Mouse (Mus musculus): Measurements from ENCODE around the gene Ndufs8. TPM values are rescaled to one million over a fixed set of nuclear protein-coding genes. Genes with fewer than 3 reads are reported as not detected.
A peak's percentile ranks its signal among the peaks of the same experiment; 100 is the strongest.

The Ndufs8 gene
- polyA plus RNA-seq, 1 experiment from 2014 or later = 297 TPM

GRCm38 (mm10) chr19:3952099-3952498, 39.5 kb upstream of the Ndufs8 start:
- Histone ChIP-seq H3K9ac (ENCODE audit: low read depth, low read length) (no peak overlapping the region), H3K4me3 (ENCODE audit: low read depth, low read length) (no peak overlapping the region), H3K36me3 (ENCODE audit: control insufficient read depth, insufficient read depth, low read length) (no peaks in the 10 kb centered on the region), H3K27ac (replicated peaks; ENCODE audit: low read depth, low read length) (no peak overlapping the region), H3K4me1 (ENCODE audit: control insufficient read depth, insufficient read depth, low read length) (no peaks in the 10 kb centered on the region), H3K27me3 (replicated peaks; ENCODE audit: control insufficient read depth, insufficient read depth, low read length) (no peaks in the 10 kb centered on the region), H3K4me2 (ENCODE audit: low read depth, low read length) (no peak overlapping the region), H3K9me3 (ENCODE audit: control insufficient read depth, low read length) (no peaks in the 10 kb centered on the region)
- ATAC-seq (ENCODE audit: low read depth) = no peak
- DNase-seq (ENCODE audit: low spot score) = no peak
- WGBS = 54% methylated on average over 1 of the region's 1 CpGs

- no peaks in the 10 kb centered on the region for H3K27me3 ChIP-seq (replicated peaks; ENCODE audit: control insufficient read depth, insufficient read depth, low read length)
- H3K4me3 ChIP-seq (ENCODE audit: low read depth, low read length) = no peak overlapping the region
- no peaks in the 10 kb centered on the region for H3K9me3 ChIP-seq (ENCODE audit: control insufficient read depth, low read length)
- DNase-seq (ENCODE audit: low spot score) (no peak), ATAC-seq (ENCODE audit: low read depth) (no peak)
- no peak overlapping the region for H3K4me2 ChIP-seq (ENCODE audit: low read depth, low read length)
- H3K4me1 ChIP-seq (ENCODE audit: control insufficient read depth, insufficient read depth, low read length) = no peaks in the 10 kb centered on the region
- H3K9ac ChIP-seq (ENCODE audit: low read depth, low read length) = no peak overlapping the region
- no peaks in the 10 kb centered on the region for H3K36me3 ChIP-seq (ENCODE audit: control insufficient read depth, insufficient read depth, low read length)
- H3K27ac ChIP-seq (replicated peaks; ENCODE audit: low read depth, low read length) = no peak overlapping the region
Measured at GRCm38 (mm10) chr19:3951461-3951860, 38.9 kb upstream of the Ndufs8 start.

DNA sequence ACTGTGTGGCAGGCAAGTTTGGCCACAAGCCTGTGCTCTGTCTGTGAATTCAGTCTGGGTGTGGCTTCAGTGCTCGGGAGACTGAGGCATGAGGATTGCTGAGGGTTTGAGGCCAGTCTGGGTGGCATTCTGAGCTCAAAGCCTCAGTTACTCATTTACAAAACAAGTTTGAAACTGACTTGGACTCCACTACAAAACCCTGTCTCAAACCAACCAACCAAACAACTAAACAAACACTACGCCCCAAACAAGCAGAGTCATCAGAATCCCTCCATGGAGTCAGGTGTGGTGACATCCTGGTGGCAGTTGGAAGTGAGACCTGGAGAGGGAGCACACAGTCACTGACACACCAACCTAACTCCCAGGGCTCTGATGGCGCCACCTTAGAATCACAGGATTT, 37.8 kb upstream of the Ndufs8 start:
- no peaks in the 10 kb centered on the region for H3K4me1 ChIP-seq (ENCODE audit: control insufficient read depth, insufficient read depth, low read length)
- no peak overlapping the region for H3K4me2 ChIP-seq (ENCODE audit: low read depth, low read length)
- H3K9ac ChIP-seq (ENCODE audit: low read depth, low read length) = no peak overlapping the region
- DNase-seq (ENCODE audit: low spot score) (no peak), ATAC-seq (ENCODE audit: low read depth) (no peak)
- H3K27me3 ChIP-seq (replicated peaks; ENCODE audit: control insufficient read depth, insufficient read depth, low read length) = no peaks in the 10 kb centered on the region
- no peak overlapping the region for H3K27ac ChIP-seq (replicated peaks; ENCODE audit: low read depth, low read length)
- no peaks in the 10 kb centered on the region for H3K9me3 ChIP-seq (ENCODE audit: control insufficient read depth, low read length)
- no peaks in the 10 kb centered on the region for H3K36me3 ChIP-seq (ENCODE audit: control insufficient read depth, insufficient read depth, low read length)
- H3K4me3 ChIP-seq (ENCODE audit: low read depth, low read length) = no peak overlapping the region
- 73% methylated on average over 3 of the region's 3 CpGs for WGBS

- no peak for DNase-seq (ENCODE audit: low spot score)
- Histone ChIP-seq H3K27me3 (replicated peaks; ENCODE audit: control insufficient read depth, insufficient read depth, low read length) (no peaks in the 10 kb centered on the region), H3K9ac (ENCODE audit: low read depth, low read length) (no peak overlapping the region), H3K27ac (replicated peaks; ENCODE audit: low read depth, low read length) (no peak overlapping the region), H3K9me3 (ENCODE audit: control insufficient read depth, low read length) (no peaks in the 10 kb centered on the region), H3K4me1 (ENCODE audit: control insufficient read depth, insufficient read depth, low read length) (no peaks in the 10 kb centered on the region), H3K4me3 (ENCODE audit: low read depth, low read length) (no peak overlapping the region), H3K4me2 (ENCODE audit: low read depth, low read length) (no peak overlapping the region), H3K36me3 (ENCODE audit: control insufficient read depth, insufficient read depth, low read length) (no peaks in the 10 kb centered on the region)
- ATAC-seq (ENCODE audit: low read depth) = no peak
- WGBS = 75% methylated on average over 4 of the region's 14 CpGs
Measured at GRCm38 (mm10) chr19:3948546-3948945, 36.0 kb upstream of the Ndufs8 start.

- Histone ChIP-seq H3K9me3 (ENCODE audit: control insufficient read depth, low read length) (no peaks in the 10 kb centered on the region), H3K4me3 (ENCODE audit: low read depth, low read length) (no peak overlapping the region), H3K36me3 (ENCODE audit: control insufficient read depth, insufficient read depth, low read length) (no peaks in the 10 kb centered on the region), H3K9ac (ENCODE audit: low read depth, low read length) (no peak overlapping the region), H3K4me1 (ENCODE audit: control insufficient read depth, insufficient read depth, low read length) (no peaks in the 10 kb centered on the region), H3K27me3 (replicated peaks; ENCODE audit: control insufficient read depth, insufficient read depth, low read length) (no peaks in the 10 kb centered on the region), H3K27ac (replicated peaks; ENCODE audit: low read depth, low read length) (no peak overlapping the region), H3K4me2 (ENCODE audit: low read depth, low read length) (no peak overlapping the region)
- ATAC-seq (ENCODE audit: low read depth) (no peak), DNase-seq (ENCODE audit: low spot score) (no peak)
- WGBS = 74% methylated on average over 3 of the region's 3 CpGs
Measured at GRCm38 (mm10) chr19:3947813-3948212, 35.2 kb upstream of the Ndufs8 start.

DNA sequence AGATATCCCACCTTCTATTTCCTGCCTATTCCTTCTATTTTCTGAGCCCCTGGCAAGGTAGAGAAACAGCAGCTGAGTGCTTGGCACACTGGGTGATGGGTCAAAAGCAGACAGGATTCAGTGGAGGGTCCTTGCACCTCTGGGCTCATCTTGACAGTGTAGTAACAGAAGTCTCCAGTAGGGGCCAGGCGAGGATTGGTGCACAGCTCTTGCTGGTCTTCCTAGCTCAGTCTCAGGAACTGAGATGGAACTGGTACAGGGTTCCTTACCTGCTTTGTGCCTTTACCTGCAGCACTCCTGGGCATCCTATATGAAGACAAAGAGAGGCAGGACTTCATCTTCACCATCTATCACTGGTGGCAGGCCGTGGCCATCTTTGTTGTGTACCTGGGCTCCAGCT, 34.1 kb upstream of the Ndufs8 start:
- 0% methylated on average over 2 of the region's 2 CpGs for WGBS
- DNase-seq (ENCODE audit: low spot score) = peak; percentile 56
- H3K27me3 ChIP-seq (replicated peaks; ENCODE audit: control insufficient read depth, insufficient read depth, low read length) = no peaks in the 10 kb centered on the region
- H3K9me3 ChIP-seq (ENCODE audit: control insufficient read depth, low read length) = no peaks in the 10 kb centered on the region
- H3K36me3 ChIP-seq (ENCODE audit: control insufficient read depth, insufficient read depth, low read length) = no peaks in the 10 kb centered on the region
- no peak overlapping the region for H3K9ac ChIP-seq (ENCODE audit: low read depth, low read length)
- no peak overlapping the region for H3K4me2 ChIP-seq (ENCODE audit: low read depth, low read length)
- peak; percentile 84 for ATAC-seq (ENCODE audit: low read depth)
- no peak overlapping the region for H3K27ac ChIP-seq (replicated peaks; ENCODE audit: low read depth, low read length)
- H3K4me1 ChIP-seq (ENCODE audit: control insufficient read depth, insufficient read depth, low read length) = no peaks in the 10 kb centered on the region
- no peak overlapping the region for H3K4me3 ChIP-seq (ENCODE audit: low read depth, low read length)

- ATAC-seq (ENCODE audit: low read depth) (no peak), DNase-seq (ENCODE audit: low spot score) (no peak)
- no peak overlapping the region for H3K9ac ChIP-seq (ENCODE audit: low read depth, low read length)
- H3K4me2 ChIP-seq (ENCODE audit: low read depth, low read length) = no peak overlapping the region
- H3K27me3 ChIP-seq (replicated peaks; ENCODE audit: control insufficient read depth, insufficient read depth, low read length) = no peaks in the 10 kb centered on the region
- no peaks in the 10 kb centered on the region for H3K4me1 ChIP-seq (ENCODE audit: control insufficient read depth, insufficient read depth, low read length)
- no peaks in the 10 kb centered on the region for H3K9me3 ChIP-seq (ENCODE audit: control insufficient read depth, low read length)
- 26% methylated on average over 10 of the region's 10 CpGs for WGBS
- no peak overlapping the region for H3K4me3 ChIP-seq (ENCODE audit: low read depth, low read length)
- H3K36me3 ChIP-seq (ENCODE audit: control insufficient read depth, insufficient read depth, low read length) = no peaks in the 10 kb centered on the region
- H3K27ac ChIP-seq (replicated peaks; ENCODE audit: low read depth, low read length) = no peak overlapping the region
Measured at GRCm38 (mm10) chr19:3945872-3946564, 33.4 kb upstream of the Ndufs8 start.

DNA sequence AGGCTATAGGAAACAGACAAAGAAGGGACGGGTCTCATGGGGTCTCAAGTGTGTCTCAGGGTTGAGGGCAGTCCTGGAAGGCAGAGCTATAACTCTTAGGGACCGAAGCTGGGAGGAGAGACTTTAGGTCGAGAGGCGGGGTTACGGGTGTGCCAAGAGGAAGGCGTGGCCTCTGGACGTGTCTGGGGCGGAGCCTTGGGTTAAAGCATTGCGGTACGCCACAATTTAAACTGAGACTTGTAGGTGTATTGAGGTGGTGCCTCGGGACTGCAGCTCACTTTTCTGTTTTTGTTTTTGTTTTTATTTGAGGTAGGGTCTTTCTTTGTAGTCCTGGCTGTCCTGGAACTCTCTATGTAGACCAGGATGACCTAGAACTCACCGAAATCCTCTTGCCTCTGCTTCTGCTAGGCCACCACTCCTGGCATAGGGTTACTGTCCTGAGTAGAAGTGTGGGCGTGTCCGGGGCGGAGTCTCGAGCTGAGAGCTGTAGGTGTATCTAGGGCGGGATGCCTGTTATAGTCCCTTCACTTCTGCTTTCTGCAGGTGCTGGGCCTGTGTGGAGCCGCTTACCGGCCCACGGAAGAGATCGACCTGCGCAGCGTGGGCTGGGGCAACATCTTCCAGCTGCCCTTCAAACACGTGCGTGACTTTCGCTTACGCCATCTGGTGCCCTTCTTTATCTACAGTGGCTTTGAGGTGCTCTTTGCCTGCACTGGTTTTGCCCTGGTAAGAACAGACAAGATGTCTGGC, 30.6 kb upstream of the Ndufs8 start:
- ATAC-seq (ENCODE audit: low read depth) (no peak), DNase-seq (ENCODE audit: low spot score) (no peak)
- Histone ChIP-seq H3K4me3 (ENCODE audit: low read depth, low read length) (no peak overlapping the region), H3K9me3 (ENCODE audit: control insufficient read depth, low read length) (no peaks in the 10 kb centered on the region), H3K36me3 (ENCODE audit: control insufficient read depth, insufficient read depth, low read length) (no peaks in the 10 kb centered on the region), H3K27me3 (replicated peaks; ENCODE audit: control insufficient read depth, insufficient read depth, low read length) (no peaks in the 10 kb centered on the region), H3K4me1 (ENCODE audit: control insufficient read depth, insufficient read depth, low read length) (no peaks in the 10 kb centered on the region), H3K4me2 (ENCODE audit: low read depth, low read length) (peak overlapping the region; percentile 20; the same call in 1 of the 2 replicates), H3K27ac (replicated peaks; ENCODE audit: low read depth, low read length) (no peak overlapping the region), H3K9ac (ENCODE audit: low read depth, low read length) (no peak overlapping the region)
- 21% methylated on average over 24 of the region's 27 CpGs for WGBS

- DNase-seq (ENCODE audit: low spot score) (no peak), ATAC-seq (ENCODE audit: low read depth) (no peak)
- Histone ChIP-seq H3K4me2 (ENCODE audit: low read depth, low read length) (no peak overlapping the region), H3K4me1 (ENCODE audit: control insufficient read depth, insufficient read depth, low read length) (no peaks in the 10 kb centered on the region), H3K4me3 (ENCODE audit: low read depth, low read length) (no peak overlapping the region), H3K9me3 (ENCODE audit: control insufficient read depth, low read length) (no peaks in the 10 kb centered on the region), H3K36me3 (ENCODE audit: control insufficient read depth, insufficient read depth, low read length) (no peaks in the 10 kb centered on the region), H3K27ac (replicated peaks; ENCODE audit: low read depth, low read length) (no peak overlapping the region), H3K9ac (ENCODE audit: low read depth, low read length) (no peak overlapping the region), H3K27me3 (replicated peaks; ENCODE audit: control insufficient read depth, insufficient read depth, low read length) (no peaks in the 10 kb centered on the region)
- 88% methylated on average over 7 of the region's 7 CpGs for WGBS
Measured at GRCm38 (mm10) chr19:3942315-3942714, 29.7 kb upstream of the Ndufs8 start.

Data from embryonic facial prominence, embryonic 14.5 days (tissue).